19 mouse cellular contexts compared by ENCODE assay signal in the genomic region with DNA sequence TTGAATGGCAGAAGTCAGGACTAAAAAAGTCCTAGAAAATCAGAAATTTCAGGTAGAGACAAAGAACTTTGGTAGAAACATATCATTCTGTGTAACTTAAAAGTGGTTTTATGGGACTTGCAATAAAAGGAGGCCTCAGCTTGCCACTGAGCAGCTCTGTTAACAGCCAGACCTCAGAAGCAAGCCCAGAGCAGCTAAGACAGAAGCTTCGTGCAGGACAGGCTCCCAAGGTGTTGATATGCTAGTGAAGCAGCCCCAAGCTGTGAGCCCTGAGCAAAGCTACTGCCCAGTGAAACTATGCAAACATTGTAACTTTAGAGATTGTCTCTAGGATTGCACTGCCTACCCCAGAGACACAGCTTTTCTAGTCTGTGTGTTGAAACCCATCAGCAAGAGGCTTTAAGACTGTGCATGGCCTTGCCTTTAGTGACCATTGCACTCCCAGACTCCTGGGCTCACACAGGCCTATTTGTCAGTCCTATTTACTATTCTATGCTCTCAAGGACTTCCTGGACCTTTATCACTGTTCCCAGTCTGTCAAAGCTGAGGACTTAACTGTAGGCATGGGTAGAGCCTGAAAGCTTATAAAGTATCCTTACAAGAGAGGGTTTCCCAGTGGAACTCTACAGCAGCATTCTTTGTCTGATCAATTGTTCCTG.
"Had no signal": no experiment of that assay in that cellular context is flagged by ENCODE, and none has a peak within 500 bp of the region (broad histone marks: within the 10 kb centered on the region; RNA-seq: fewer than 3 reads in every experiment).

No protein-coding gene starts in this region.

- H3K4me2 ChIP-seq: limb, embryonic 12.5 days; limb, embryonic 15.5 days; liver, embryonic 11.5 days; lung, embryonic 14.5 days had no signal

- ATAC-seq: liver, postnatal 0 days; lung, postnatal 0 days had no signal

- DNase-seq: kidney, adult 18-20 months; kidney, adult 9 months; kidney, postnatal 14 days; kidney, postnatal 4 days; liver, postnatal 0 days; lung, embryonic 14.5 days; midbrain, embryonic 14.5 days; right cerebral cortex, postnatal 14 days; right cerebral cortex, postnatal 4 days; thymus, adult 2 months; thymus, postnatal 14 days; thymus, postnatal 4 days had no signal

- H3K9ac ChIP-seq: limb, embryonic 12.5 days; limb, embryonic 15.5 days; liver, embryonic 14.5 days; liver, postnatal 0 days; lung, embryonic 14.5 days had no signal

- H3K36me3 ChIP-seq: limb, embryonic 12.5 days; limb, embryonic 15.5 days had no signal

- H3K27ac ChIP-seq: limb, embryonic 12.5 days; limb, embryonic 15.5 days; liver, embryonic 14.5 days; macrophage; stomach, postnatal 0 days had no signal

- H3K9me3 ChIP-seq: limb, embryonic 12.5 days; limb, embryonic 15.5 days had no signal

- H3K4me3 ChIP-seq: limb, embryonic 12.5 days; limb, embryonic 15.5 days had no signal

- H3K27me3 ChIP-seq: limb, embryonic 12.5 days; limb, embryonic 15.5 days had no signal

- H3K4me1 ChIP-seq: limb, embryonic 15.5 days had no signal
